Mouse (Mus musculus): ENCODE data around the gene Lmtk2.

Gene Lmtk2

GRCm38 (mm10) chr5:144221305-144221704, 121.1 kb downstream of the Lmtk2 start:
- DNase-seq, result no peak

- DNase-seq, result peak; percentile 41
Observed at GRCm38 (mm10) chr5:144222811-144223502, 122.7 kb downstream of the Lmtk2 start.

- DNase-seq, result peak; percentile 95
Observed at GRCm38 (mm10) chr5:144223503-144223862, 123.2 kb downstream of the Lmtk2 start, which contains the start of gene Tecpr1. Gene Tecpr1, minus strand, starts transcription at chr5:144223615.

- no peak for DNase-seq
Observed at GRCm38 (mm10) chr5:144223899-144224816, 123.9 kb downstream of the Lmtk2 start.

GRCm38 (mm10) chr5:144226220-144226619, 126.0 kb downstream of the Lmtk2 start:
- no peak for DNase-seq

- DNase-seq, result no peak
Observed at GRCm38 (mm10) chr5:144230216-144230615, 130.0 kb downstream of the Lmtk2 start.

GRCm38 (mm10) chr5:144231410-144231809, 131.2 kb downstream of the Lmtk2 start:
- DNase-seq, result no peak

GRCm38 (mm10) chr5:144232531-144232930, 132.3 kb downstream of the Lmtk2 start:
- no peak for DNase-seq

- DNase-seq, result no peak
Observed at GRCm38 (mm10) chr5:144234222-144234621, 134.0 kb downstream of the Lmtk2 start.

- DNase-seq, result peak; percentile 84
Observed at GRCm38 (mm10) chr5:144234714-144235113, 134.5 kb downstream of the Lmtk2 start.

Data from layer of hippocampus, adult 9-11 months (tissue).